Mouse (Mus musculus) stomach, postnatal 0 days (tissue): ENCODE measurements at regions not wholly inside any gene's neighbourhood (a gene's known extent, or its start where the extent isn't known, plus 50 kb on each side); places are given as distances from the start of the nearest gene placed in this dataset.

Source experiments
- CTCF ChIP-seq: IDR thresholded peaks from 2 replicates; pipeline ENCODE4 v1.5.1; 2016; ENCODE audit warnings: antibody characterized with exemption, low read depth, mild to moderate bottlenecking, moderate library complexity
- EP300 ChIP-seq: optimal IDR thresholded peaks from 2 replicates; pipeline ENCODE3; 2016; ENCODE audit warnings: antibody characterized with exemption

GRCm38 (mm10) chr9:14024216-14024615 lies 196.7 kb downstream of the Fam76b start:
- TF ChIP-seq CTCF: no peak
- TF ChIP-seq EP300: no peak
